Mouse (Mus musculus): ENCODE data around the gene Ppfia4. TPM values are rescaled to one million over a fixed set of nuclear protein-coding genes. Genes with fewer than 3 reads are reported as not detected.

Gene Ppfia4
- polyA plus RNA-seq, 1 experiment from 2014 or later: 20.4 TPM

GRCm38 (mm10) chr1:134347791-134348190 lies 15.1 kb upstream of the Ppfia4 start:
- Histone ChIP-seq H3K36me3 (replicated peaks) (peaks cover 53% of the 10 kb centered on the region), H3K4me1 (peaks cover 8% of the 10 kb centered on the region; the same call in 1 of the 2 replicates), H3K4me3 (no peak overlapping the region), H3K9ac (no peak overlapping the region), H3K9me3 (no peaks in the 10 kb centered on the region), H3K4me2 (no peak overlapping the region), H3K27me3 (replicated peaks) (no peaks in the 10 kb centered on the region), H3K27ac (no peak overlapping the region)
- 84% methylated on average over 9 of the region's 9 CpGs for WGBS
- no peak for ATAC-seq (replicated peaks)

- H3K9ac ChIP-seq: no peak overlapping the region
Measured at GRCm38 (mm10) chr1:134345075-134345474, 12.3 kb upstream of the Ppfia4 start.

GRCm38 (mm10) chr1:134344005-134344950 lies 11.6 kb upstream of the Ppfia4 start:
- Histone ChIP-seq H3K27me3 (replicated peaks) (no peaks in the 10 kb centered on the region), H3K27ac (peak overlapping the region; percentile 74), H3K36me3 (replicated peaks) (peaks cover 21% of the 10 kb centered on the region; the same call in 1 of the 2 replicates), H3K4me3 (peak overlapping the region; percentile 54), H3K9me3 (no peaks in the 10 kb centered on the region), H3K4me2 (peak overlapping the region; percentile 78), H3K4me1 (peaks cover 17% of the 10 kb centered on the region; the same call in 1 of the 2 replicates), H3K9ac (peak overlapping the region; percentile 66)
- ATAC-seq (replicated peaks): peak; percentile 94
- 2% methylated on average over 53 of the region's 54 CpGs for WGBS

More at GRCm38 (mm10) chr1:134345075-134345474, 12.3 kb upstream of the Ppfia4 start:
- peak overlapping the region; percentile 54 for H3K4me3 ChIP-seq
- H3K27me3 ChIP-seq (replicated peaks): no peaks in the 10 kb centered on the region
- no peak; the same call in 1 of the 2 replicates for ATAC-seq (replicated peaks)
- WGBS: 76% methylated on average over 4 of the region's 4 CpGs
- H3K9me3 ChIP-seq: no peaks in the 10 kb centered on the region
- peaks cover 17% of the 10 kb centered on the region; the same call in 1 of the 2 replicates for H3K4me1 ChIP-seq
- H3K27ac ChIP-seq: peak overlapping the region; percentile 56
- peaks cover 27% of the 10 kb centered on the region for H3K36me3 ChIP-seq (replicated peaks)
- H3K4me2 ChIP-seq: peak overlapping the region; percentile 78

GRCm38 (mm10) chr1:134343567-134343966 lies 10.8 kb upstream of the Ppfia4 start:
- WGBS: 1% methylated on average over 2 of the region's 2 CpGs
- H3K36me3 ChIP-seq (replicated peaks): peaks cover 21% of the 10 kb centered on the region; the same call in 1 of the 2 replicates
- ATAC-seq (replicated peaks): peak; percentile 31; the same call in 1 of the 2 replicates
- H3K27ac ChIP-seq: peak overlapping the region; percentile 74; the same call in 1 of the 2 replicates
- peak overlapping the region; percentile 78 for H3K4me2 ChIP-seq
- H3K27me3 ChIP-seq (replicated peaks): no peaks in the 10 kb centered on the region
- H3K9ac ChIP-seq: peak overlapping the region; percentile 66
- no peaks in the 10 kb centered on the region for H3K9me3 ChIP-seq
- peaks cover 17% of the 10 kb centered on the region; the same call in 1 of the 2 replicates for H3K4me1 ChIP-seq
- peak overlapping the region; percentile 54 for H3K4me3 ChIP-seq

- ATAC-seq (replicated peaks): no peak
- Histone ChIP-seq H3K4me3 (no peak overlapping the region; the same call in 1 of the 2 replicates), H3K4me1 (peaks cover 17% of the 10 kb centered on the region; the same call in 1 of the 2 replicates), H3K9me3 (no peaks in the 10 kb centered on the region), H3K27me3 (replicated peaks) (no peaks in the 10 kb centered on the region), H3K4me2 (peak overlapping the region; percentile 78), H3K9ac (no peak overlapping the region), H3K27ac (no peak overlapping the region), H3K36me3 (replicated peaks) (peaks cover 19% of the 10 kb centered on the region; the same call in 1 of the 2 replicates)
- WGBS: 77% methylated on average over 8 of the region's 8 CpGs
Measured at GRCm38 (mm10) chr1:134342781-134343310, 10.1 kb upstream of the Ppfia4 start.

- H3K9me3 ChIP-seq: no peaks in the 10 kb centered on the region
- ATAC-seq (replicated peaks): no peak
- H3K36me3 ChIP-seq (replicated peaks): peaks cover 14% of the 10 kb centered on the region; the same call in 1 of the 2 replicates
- H3K27me3 ChIP-seq (replicated peaks): no peaks in the 10 kb centered on the region
- no peak overlapping the region for H3K27ac ChIP-seq
- no peak overlapping the region for H3K4me3 ChIP-seq
- 63% methylated on average over 2 of the region's 2 CpGs for WGBS
- no peak overlapping the region for H3K9ac ChIP-seq
- H3K4me2 ChIP-seq: peak overlapping the region; percentile 78; the same call in 1 of the 2 replicates
- H3K4me1 ChIP-seq: peaks cover 17% of the 10 kb centered on the region; the same call in 1 of the 2 replicates
Measured at GRCm38 (mm10) chr1:134342278-134342664, 9.5 kb upstream of the Ppfia4 start.

GRCm38 (mm10) chr1:134341641-134342277 lies 9.0 kb upstream of the Ppfia4 start:
- WGBS: 80% methylated on average over 5 of the region's 5 CpGs

GRCm38 (mm10) chr1:134339757-134340619 lies 7.3 kb upstream of the Ppfia4 start:
- Histone ChIP-seq H3K9ac (no peak overlapping the region), H3K4me3 (no peak overlapping the region), H3K27me3 (replicated peaks) (no peaks in the 10 kb centered on the region), H3K4me1 (peaks cover 17% of the 10 kb centered on the region; the same call in 1 of the 2 replicates), H3K9me3 (no peaks in the 10 kb centered on the region), H3K4me2 (no peak overlapping the region), H3K36me3 (replicated peaks) (no peaks in the 10 kb centered on the region), H3K27ac (no peak overlapping the region)
- no peak for ATAC-seq (replicated peaks)
- WGBS: 94% methylated on average over 18 of the region's 18 CpGs

More at GRCm38 (mm10) chr1:134341641-134342277, 9.0 kb upstream of the Ppfia4 start:
- H3K9ac ChIP-seq: no peak overlapping the region
- H3K27me3 ChIP-seq (replicated peaks): no peaks in the 10 kb centered on the region
- no peak overlapping the region for H3K4me3 ChIP-seq
- no peak overlapping the region for H3K4me2 ChIP-seq
- ATAC-seq (replicated peaks): no peak
- peaks cover 10% of the 10 kb centered on the region; the same call in 1 of the 2 replicates for H3K36me3 ChIP-seq (replicated peaks)
- H3K9me3 ChIP-seq: no peaks in the 10 kb centered on the region
- H3K4me1 ChIP-seq: peaks cover 17% of the 10 kb centered on the region; the same call in 1 of the 2 replicates
- no peak overlapping the region for H3K27ac ChIP-seq

- Histone ChIP-seq H3K4me1 (peaks cover 13% of the 10 kb centered on the region; the same call in 1 of the 2 replicates), H3K36me3 (replicated peaks) (no peaks in the 10 kb centered on the region), H3K9ac (no peak overlapping the region), H3K27ac (no peak overlapping the region), H3K27me3 (replicated peaks) (no peaks in the 10 kb centered on the region), H3K9me3 (no peaks in the 10 kb centered on the region), H3K4me3 (no peak overlapping the region), H3K4me2 (no peak overlapping the region)
- ATAC-seq (replicated peaks): no peak
- WGBS: 94% methylated on average over 7 of the region's 7 CpGs
Measured at GRCm38 (mm10) chr1:134339162-134339561, 6.4 kb upstream of the Ppfia4 start.

GRCm38 (mm10) chr1:134336958-134337710 lies 4.4 kb upstream of the Ppfia4 start:
- no peaks in the 10 kb centered on the region for H3K36me3 ChIP-seq (replicated peaks)
- H3K9me3 ChIP-seq: no peaks in the 10 kb centered on the region
- H3K4me1 ChIP-seq: 0 out of 2 replicates have a peak, but pooled peaks cover 10% of the 10 kb centered on the region
- H3K4me2 ChIP-seq: no peak overlapping the region
- no peaks in the 10 kb centered on the region for H3K27me3 ChIP-seq (replicated peaks)
- no peak for ATAC-seq (replicated peaks)
- no peak overlapping the region for H3K27ac ChIP-seq
- no peak overlapping the region for H3K4me3 ChIP-seq
- H3K9ac ChIP-seq: no peak overlapping the region
- 87% methylated on average over 11 of the region's 11 CpGs for WGBS
